Mouse (Mus musculus) cerebellum, adult 2 months (tissue): ENCODE measurements around the gene Olfr1471.

Source experiments
- CTCF ChIP-seq: fragments of 200-500 bp; IDR thresholded peaks from 2 replicates; pipeline ENCODE4 v1.5.1; 2011; ENCODE audit warnings: low read depth, mild to moderate bottlenecking, control low read depth, low read length, moderate library complexity, borderline replicate concordance; ENCODE audit not compliant: insufficient read depth
- POLR2A ChIP-seq: fragments of 200-500 bp; IDR thresholded peaks from 2 replicates; pipeline ENCODE4 v1.6.1; 2011; ENCODE audit warnings: low read length, control low read depth, borderline replicate concordance; ENCODE audit not compliant: insufficient read depth

- TF ChIP-seq POLR2A: no peak
- TF ChIP-seq CTCF: no peak
These were observed 12.8 kb downstream of the Olfr1471 start, which contains the start of gene Olfr1472 for GRCm38 (mm10) chr19:13455986-13456385.
